10 mouse cellular contexts compared by ENCODE assay signal in the genomic region with DNA sequence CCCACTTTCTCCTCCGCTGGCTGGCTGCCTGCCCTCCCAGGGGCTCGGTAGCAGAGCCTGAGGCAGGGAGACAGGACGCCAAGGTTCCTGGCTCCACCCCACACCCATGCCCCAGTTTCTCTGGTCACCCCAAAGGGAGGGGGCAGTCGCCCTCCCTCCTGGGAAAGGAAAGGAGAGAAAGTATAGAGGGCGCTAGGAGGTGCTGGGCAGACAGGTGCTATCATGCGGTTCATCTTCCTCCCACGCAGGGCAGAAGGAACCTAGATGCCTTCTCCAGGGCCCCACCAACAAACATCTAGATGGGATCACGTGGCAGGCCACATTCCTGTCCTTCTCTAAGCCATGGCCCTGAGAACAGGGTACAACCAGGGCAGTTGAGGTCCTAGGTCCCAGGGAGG. TPM values are rescaled to one million over a fixed set of nuclear protein-coding genes. Genes with fewer than 3 reads are reported as not detected.
DNase-seq lines count a peak whose midpoint lies in the region; TF ChIP-seq lines count a peak whose summit lies in the region.
"Had no signal": no experiment of that assay in that cellular context is flagged by ENCODE, and none has a peak within 500 bp of the region (broad histone marks: within the 10 kb centered on the region; RNA-seq: fewer than 3 reads in every experiment).

No protein-coding gene starts in this region.

- peak; percentile 76 for DNase-seq in cerebellum, adult 11-12 months
- DNase-seq in cerebellum, postnatal 4 days (ENCODE audit: low spot score in 2 of 2), result no peak
- DNase-seq in left cerebral cortex, adult 2 months (ENCODE audit: extremely low spot score in 1 of 2, low spot score in 2 of 2), result no peak
- no peak for DNase-seq in left cerebral cortex, adult 9 months (ENCODE audit: low spot score in 2 of 2)
- peak; percentile 64 for DNase-seq in MEL (ENCODE audit: low read depth, low spot score)
- peak; percentile 49 to 68 for DNase-seq in kidney, adult 8-10 months
- DNase-seq in right cerebral cortex, postnatal 4 days, result no peak
- DNase-seq in left cerebral cortex, adult 8-10 months (ENCODE audit: low spot score in 2 of 2), result no peak

- peak overlapping the region; percentile 63; the same call in 1 of the 2 replicates for H3K27ac ChIP-seq in left cerebral cortex, adult 2 months
- H3K27ac ChIP-seq in MEL (ENCODE audit: control insufficient read depth, low read depth, low read length), result peak overlapping the region; percentile 63
- H3K27ac ChIP-seq: midbrain, embryonic 12.5 days had no signal

- no peak for TF ChIP-seq POLR2A in MEL (IDR thresholded peaks at IDR 0.05; ENCODE audit: control insufficient read depth in 1 of 2, insufficient read depth in 1 of 2, low read depth in 1 of 2, low read length in 2 of 2, poor library complexity in 1 of 2)

- peak in 1 of 2 experiments; percentile 55; a peak in 2 of 4 replicates for TF ChIP-seq EP300 in MEL (IDR thresholded peaks at IDR 0.05; ENCODE audit: low read depth in 1 of 2, low read length in 2 of 2)

- no peak overlapping the region for H3K4me3 ChIP-seq in left cerebral cortex, adult 2 months
- peak overlapping the region; percentile 33 to 50 for H3K4me3 ChIP-seq in MEL (ENCODE audit: control insufficient read depth in 1 of 2, insufficient read depth in 1 of 2, low read depth in 2 of 2, low read length in 2 of 2)
- H3K4me3 ChIP-seq: midbrain, embryonic 12.5 days had no signal

- H3K36me3 ChIP-seq in MEL (ENCODE audit: control insufficient read depth in 1 of 2, insufficient read depth in 2 of 2, low read length in 2 of 2), result peaks cover 0 to 31% of the 10 kb centered on the region in 2 experiments; a peak in 2 of 4 replicates

- intact Hi-C loops in left cerebral cortex, adult 2 months (cut with DNase I), result no loop called here

- peaks cover 20 to 48% of the 10 kb centered on the region in 2 experiments for H3K4me1 ChIP-seq in MEL (ENCODE audit: control insufficient read depth in 1 of 2, insufficient read depth in 2 of 2, low read length in 2 of 2)

- no peaks in the 10 kb centered on the region for H3K79me2 ChIP-seq in MEL (ENCODE audit: control insufficient read depth, insufficient read depth, low read length, poor library complexity)

- no peak for TF ChIP-seq CTCF in left cerebral cortex, adult 2 months (IDR thresholded peaks at IDR 0.05)
- TF ChIP-seq CTCF in MEL (IDR thresholded peaks at IDR 0.05 in 2 of 3, conservative IDR thresholded peaks at IDR 0.05 in 1 of 3; ENCODE audit: control insufficient read depth in 1 of 3, insufficient read depth in 1 of 3, low read depth in 2 of 3, low read length in 3 of 3, poor library complexity in 1 of 3, severe bottlenecking in 1 of 3), result peak in 2 of 3 experiments; percentile 20 to 24; a peak in 2 of 6 replicates

- peak overlapping the region; percentile 52 for H3K9ac ChIP-seq in MEL (ENCODE audit: control insufficient read depth, low read depth, low read length, poor library complexity, severe bottlenecking)
- H3K9ac ChIP-seq: midbrain, embryonic 12.5 days had no signal

- H3K9me3 ChIP-seq in MEL (replicated peaks; ENCODE audit: insufficient read depth, low read length), result no peaks in the 10 kb centered on the region
- H3K9me3 ChIP-seq: midbrain, embryonic 12.5 days had no signal

- H3K27me3 ChIP-seq in MEL (ENCODE audit: control insufficient read depth in 1 of 2, insufficient read depth in 2 of 2, low read length in 2 of 2), result no peaks in the 10 kb centered on the region
- H3K27me3 ChIP-seq: midbrain, embryonic 12.5 days had no signal

- no peak for TF ChIP-seq RAD21 in MEL (IDR thresholded peaks at IDR 0.05; ENCODE audit: low read depth, low read length)

TF ChIP-seq in MEL, 35 proteins besides CTCF, POLR2A, EP300 and RAD21 (continues in another document):
- no peak for TF ChIP-seq UBTF (IDR thresholded peaks at IDR 0.05; ENCODE audit: borderline replicate concordance, insufficient read depth, low read depth, low read length)
- TF ChIP-seq SIN3A (IDR thresholded peaks at IDR 0.05; ENCODE audit: low read length), result no peak; the same call in none of the 2 replicates
- TF ChIP-seq RCOR1 (IDR thresholded peaks at IDR 0.05; ENCODE audit: low read depth, low read length), result no peak
- TF ChIP-seq GATA1 (IDR thresholded peaks at IDR 0.05; ENCODE audit: low read depth, low read length), result peak; percentile 63
- no peak for TF ChIP-seq TBP (IDR thresholded peaks at IDR 0.05; ENCODE audit: low read depth, low read length)
- no peak for TF ChIP-seq MAZ (IDR thresholded peaks at IDR 0.05; ENCODE audit: low read depth, low read length)
- TF ChIP-seq ZMIZ1 (IDR thresholded peaks at IDR 0.05; ENCODE audit: low read depth, low read length), result no peak
- TF ChIP-seq NRF1 (IDR thresholded peaks at IDR 0.05; ENCODE audit: insufficient read depth, low read depth, low read length, poor library complexity, severe bottlenecking), result no peak
- no peak for TF ChIP-seq ZC3H11A (IDR thresholded peaks at IDR 0.05; ENCODE audit: low read depth, low read length)
- peak; percentile 71 for TF ChIP-seq MAX (IDR thresholded peaks at IDR 0.05; ENCODE audit: low read length)
- no peak for TF ChIP-seq TCF12 (IDR thresholded peaks at IDR 0.05; ENCODE audit: low read depth, low read length)
- no peak for TF ChIP-seq E2F4 (IDR thresholded peaks at IDR 0.05; ENCODE audit: borderline replicate concordance, low read depth, low read length)
- TF ChIP-seq CHD1 (IDR thresholded peaks at IDR 0.05; ENCODE audit: low read depth, low read length), result no peak
- no peak for TF ChIP-seq SMC3 (IDR thresholded peaks at IDR 0.05; ENCODE audit: low read depth, low read length)
- no peak for TF ChIP-seq JUND (IDR thresholded peaks at IDR 0.05; ENCODE audit: low read depth, low read length)
- TF ChIP-seq HCFC1 (IDR thresholded peaks at IDR 0.05; ENCODE audit: low read depth, low read length), result 0 out of 2 replicates have a peak, but pooled peaks have one; percentile 2
- TF ChIP-seq POLR2AphosphoS2 (IDR thresholded peaks at IDR 0.05; ENCODE audit: low read length), result no peak
- peak; percentile 91 for TF ChIP-seq USF1 (IDR thresholded peaks at IDR 0.05; ENCODE audit: low read depth, low read length)
- TF ChIP-seq CHD2 (IDR thresholded peaks at IDR 0.05; ENCODE audit: low read length), result no peak
- no peak for TF ChIP-seq BHLHE40 (IDR thresholded peaks at IDR 0.05; ENCODE audit: borderline replicate concordance, low read depth, low read length)
- TF ChIP-seq NELFE (IDR thresholded peaks at IDR 0.05; ENCODE audit: low read depth, low read length), result no peak
- TF ChIP-seq ETS1 (IDR thresholded peaks at IDR 0.05; ENCODE audit: low read depth, low read length), result peak; percentile 55
- no peak for TF ChIP-seq ZKSCAN1 (IDR thresholded peaks at IDR 0.05; ENCODE audit: low read depth, low read length)
- no peak for TF ChIP-seq TAL1 (IDR thresholded peaks at IDR 0.05; ENCODE audit: low read length)
- TF ChIP-seq ZNF384 (IDR thresholded peaks at IDR 0.05; ENCODE audit: low read depth, low read length), result no peak
- TF ChIP-seq ELF1 (IDR thresholded peaks at IDR 0.05; ENCODE audit: low read depth, low read length), result no peak
- no peak for TF ChIP-seq POLR2AphosphoS5 (IDR thresholded peaks at IDR 0.05; ENCODE audit: borderline replicate concordance, low read depth, low read length)
- TF ChIP-seq KAT2A (conservative IDR thresholded peaks at IDR 0.05; ENCODE audit: low read depth, low read length), result no peak
- TF ChIP-seq MYB (IDR thresholded peaks at IDR 0.05; ENCODE audit: low read depth, low read length), result no peak
- no peak for TF ChIP-seq GABPA (IDR thresholded peaks at IDR 0.05; ENCODE audit: low read depth, low read length)
- peak in 1 of 2 experiments; percentile 57; a peak in 2 of 4 replicates for TF ChIP-seq USF2 (IDR thresholded peaks at IDR 0.05; ENCODE audit: borderline replicate concordance in 1 of 2, insufficient read depth in 1 of 2, low read depth in 1 of 2, low read length in 2 of 2)
- no peak for TF ChIP-seq MAFK (IDR thresholded peaks at IDR 0.05; ENCODE audit: borderline replicate concordance, low read depth, low read length)
- TF ChIP-seq MYC (IDR thresholded peaks at IDR 0.05; ENCODE audit: low read depth, low read length), result no peak
- TF ChIP-seq MEF2A (IDR thresholded peaks at IDR 0.05; ENCODE audit: extremely low read depth, insufficient replicate concordance, low read depth, low read length, poor library complexity, severe bottlenecking), result no peak; the same call in 1 of the 2 replicates

RNA-seq across cellular contexts. Expression of gene Hdac5, which starts 8.0 kb away (rescaled TPM):
- 100 to 1,000 TPM; 286 to 315 TPM for total RNA-seq in left cerebral cortex, adult 2 months (2021)
- 9.1 and 10.4 TPM in 2 replicates for total RNA-seq in MEL (2012; rRNA removed)
- polyA plus RNA-seq in MEL (2012; ENCODE audit: insufficient read depth in 1 of 2, insufficient read length in 2 of 2, low read depth in 1 of 2, low replicate concordance in 2 of 2, missing spikeins in 1 of 2), result 10 to 100 TPM in 1 of 2 experiments, not detected in 1; 29.3 TPM
- 100 to 1,000 TPM; 245 to 275 (median 254) TPM for total RNA-seq in left cerebral cortex, adult 8-10 months (2022)

RNA-seq across cellular contexts. Expression of gene BC030867, which starts 26.7 kb away (rescaled TPM):
- total RNA-seq in left cerebral cortex, adult 2 months (2021), result 1 to 10 TPM; 1.0 to 2.0 TPM
- 19.5 and 20.0 TPM in 2 replicates for total RNA-seq in MEL (2012; rRNA removed)
- 10 to 100 TPM; 36.2 to 51.7 TPM for polyA plus RNA-seq in MEL (2012; ENCODE audit: insufficient read depth in 1 of 2, insufficient read length in 2 of 2, low read depth in 1 of 2, low replicate concordance in 2 of 2, missing spikeins in 1 of 2)
- total RNA-seq in left cerebral cortex, adult 8-10 months (2022), result 1 to 10 TPM in 3 of 4 experiments, under 1 TPM in 1; 0.76 to 1.6 (median 1.4) TPM
- total RNA-seq: gastrocnemius, adult 8-10 months had no signal

RNA-seq across cellular contexts. Expression of gene G6pc3, which starts 32.5 kb away (rescaled TPM):
- 10 to 100 TPM; 62.9 to 69.8 TPM for total RNA-seq in left cerebral cortex, adult 2 months (2021)
- total RNA-seq in MEL (2012; rRNA removed), result 46.4 and 48.9 TPM in 2 replicates
- 100 to 1,000 TPM in 1 of 2 experiments, not detected in 1; 104 TPM for polyA plus RNA-seq in MEL (2012; ENCODE audit: insufficient read depth in 1 of 2, insufficient read length in 2 of 2, low read depth in 1 of 2, low replicate concordance in 2 of 2, missing spikeins in 1 of 2)
- total RNA-seq in left cerebral cortex, adult 8-10 months (2022), result 10 to 100 TPM; 65.4 to 78.4 (median 75.2) TPM

RNA-seq across cellular contexts. Expression of gene Lsm12, which starts 36.9 kb away (rescaled TPM):
- 10 to 100 TPM; 55.2 to 58.9 TPM for total RNA-seq in left cerebral cortex, adult 2 months (2021)
- total RNA-seq in MEL (2012; rRNA removed), result 74.2 and 75.0 TPM in 2 replicates
- polyA plus RNA-seq in MEL (2012; ENCODE audit: insufficient read depth in 1 of 2, insufficient read length in 2 of 2, low read depth in 1 of 2, low replicate concordance in 2 of 2, missing spikeins in 1 of 2), result 100 to 1,000 TPM; 128 to 150 TPM
- 10 to 100 TPM; 52.8 to 55.3 (median 53.9) TPM for total RNA-seq in left cerebral cortex, adult 8-10 months (2022)

RNA-seq across cellular contexts. Expression of gene Asb16, which starts 46.6 kb away (rescaled TPM):
- 1 to 10 TPM; 1.2 to 1.4 TPM for total RNA-seq in left cerebral cortex, adult 2 months (2021)
- total RNA-seq in MEL (2012; rRNA removed), result 3.9 and 4.4 TPM in 2 replicates
- polyA plus RNA-seq in MEL (2012; ENCODE audit: insufficient read depth in 1 of 2, insufficient read length in 2 of 2, low read depth in 1 of 2, low replicate concordance in 2 of 2, missing spikeins in 1 of 2), result 1 to 10 TPM in 1 of 2 experiments, not detected in 1; 8.5 TPM
- total RNA-seq in left cerebral cortex, adult 8-10 months (2022), result 1 to 10 TPM; 2.8 to 3.7 (median 3.3) TPM
- polyA plus RNA-seq: midbrain, embryonic 12.5 days had no signal

Comparison
In these comparisons a context has a peak if more than half of its experiments do, and no peak if none do; other contexts are left out.
1. DNase-seq: peak in cerebellum, adult 11-12 months (single experiment), MEL (single experiment) and kidney, adult 8-10 months (2 of 2); none in cerebellum, postnatal 4 days (0 of 2), left cerebral cortex, adult 2 months (0 of 2), left cerebral cortex, adult 9 months (0 of 2), right cerebral cortex, postnatal 4 days (single experiment) and left cerebral cortex, adult 8-10 months (0 of 2).
2. RNA of gene Hdac5, which starts 8.0 kb away (total RNA-seq): 286 to 315 TPM in left cerebral cortex, adult 2 months and 245 to 275 TPM in left cerebral cortex, adult 8-10 months; 9.1 to 10.4 TPM in MEL; every median in the first group is over 10 times any median in the second.